Mouse (Mus musculus) brain, embryonic 14.5 days (tissue): ENCODE results near the gene Rrm2. TPM values are rescaled to one million over a fixed set of nuclear protein-coding genes. Genes with fewer than 3 reads are reported as not detected.

Experiments
- DNase-seq: peaks from one replicate; pipeline ENCODE4 v3.0.0-alpha.2; 2011; ENCODE audit warnings: low read depth
- CTCF ChIP-seq: fragments of 200-500 bp; IDR thresholded peaks from 2 replicates; pipeline ENCODE4 v1.5.1; 2012; ENCODE audit warnings: inconsistent platforms, mild to moderate bottlenecking, moderate library complexity, borderline replicate concordance; ENCODE audit not compliant: insufficient read depth, insufficient read length; ENCODE audit errors: extremely low read depth
- POLR2A ChIP-seq: fragments of 200-500 bp; IDR thresholded peaks from 2 replicates; pipeline ENCODE4 v1.6.1; 2012; ENCODE audit warnings: mild to moderate bottlenecking, inconsistent platforms, borderline replicate concordance; ENCODE audit not compliant: poor library complexity, insufficient read depth, insufficient read length, severe bottlenecking; ENCODE audit errors: extremely low read depth
- polyA plus RNA-seq: library from polyadenylated mRNA; depleted of rRNA; stranded (reverse); fragments of >200 nt; gene quantifications from 2 replicates; pipeline ENCODE4 v1.2.3, GENCODE M21; 2012; rRNA removed

The Rrm2 gene
- polyA plus RNA-seq = 38.1 and 47.0 TPM in 2 replicates

DNA sequence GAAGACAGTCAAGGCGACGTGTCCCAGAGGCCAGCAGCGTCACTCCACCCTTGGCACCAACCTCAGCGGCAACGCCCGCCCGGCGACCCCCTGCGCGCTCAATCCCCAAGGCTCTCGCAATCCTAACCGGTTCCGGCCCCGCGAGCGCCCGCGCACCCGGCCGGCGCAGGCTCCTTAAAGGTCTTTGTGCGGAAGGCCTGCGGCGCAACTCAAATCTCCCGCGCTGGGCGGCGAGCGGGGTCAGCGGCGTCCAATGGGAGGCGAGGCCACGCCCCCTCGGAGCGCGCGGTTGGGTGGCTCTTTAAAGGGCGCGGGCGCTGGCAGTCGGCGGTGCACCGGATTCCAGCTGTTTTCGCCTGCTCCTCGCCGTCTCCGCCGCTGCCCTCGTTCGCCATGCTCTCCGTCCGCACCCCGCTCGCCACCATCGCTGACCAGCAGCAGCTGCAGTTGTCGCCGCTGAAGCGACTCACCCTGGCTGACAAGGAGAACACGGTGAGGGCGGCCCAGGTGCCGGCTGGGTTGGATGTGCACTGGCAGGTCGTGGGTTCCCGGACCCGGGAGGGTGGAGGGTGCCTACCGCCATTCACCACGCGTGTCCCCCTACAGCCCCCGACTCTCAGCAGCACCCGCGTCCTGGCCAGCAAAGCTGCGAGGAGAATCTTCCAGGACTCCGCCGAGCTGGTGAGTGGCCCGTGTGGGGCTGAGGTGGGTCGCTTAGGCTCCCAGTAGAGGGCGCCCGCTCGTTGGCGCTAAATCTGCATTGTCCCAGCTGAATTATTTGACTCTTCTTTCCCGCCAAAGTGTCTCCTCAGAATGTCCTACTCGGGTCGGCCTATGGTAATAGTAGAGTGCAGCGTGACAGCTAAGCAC, at the start of gene Rrm2:
Gene Rrm2, plus strand, starts transcription at position 288 of the 870 bp plus-strand sequence.
- TF ChIP-seq CTCF (peak; percentile 90), POLR2A (peak; percentile 54; the same call in 1 of the 2 replicates)
- DNase-seq = peak; percentile 97

DNA sequence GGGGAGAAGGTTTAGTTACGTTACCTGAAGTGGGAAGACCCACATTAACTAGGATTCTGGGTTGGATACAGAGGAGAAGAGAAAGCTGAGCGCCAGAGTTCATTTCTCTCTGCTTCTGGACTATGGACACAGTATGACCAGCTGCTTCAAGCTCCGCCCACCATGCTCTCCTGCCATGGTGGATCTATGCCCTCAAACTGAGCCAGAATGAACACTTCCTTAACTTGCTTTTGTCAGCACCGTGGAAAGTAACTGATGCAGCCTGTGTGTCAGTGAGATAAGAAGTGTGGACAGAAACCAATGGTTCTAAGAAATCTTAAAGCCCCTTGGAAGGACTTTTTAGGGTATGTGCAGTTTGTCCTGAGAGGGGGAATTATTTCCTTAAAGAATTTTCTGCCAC, 49.0 kb upstream of the Rrm2 start:
- DNase-seq = no peak

DNA sequence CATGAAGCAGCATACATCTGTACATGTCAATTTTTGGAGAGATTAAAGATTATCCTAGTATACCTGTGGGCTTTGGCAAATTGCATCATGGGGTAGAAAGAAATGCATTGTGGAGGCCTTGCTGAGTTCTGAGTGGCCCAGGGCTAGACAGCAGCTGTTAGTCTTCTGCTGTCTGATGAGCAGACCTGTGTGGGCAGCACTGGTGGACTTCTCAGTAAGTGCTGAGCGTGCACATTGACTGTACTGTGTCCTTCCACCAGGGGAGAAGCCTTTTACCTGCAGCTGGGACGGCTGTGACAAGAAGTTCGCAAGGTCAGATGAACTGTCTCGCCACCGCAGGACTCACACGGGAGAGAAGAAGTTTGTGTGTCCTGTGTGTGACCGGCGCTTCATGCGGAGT, 48.1 kb upstream of the Rrm2 start:
- no peak for DNase-seq
- no peak for TF ChIP-seq POLR2A
- TF ChIP-seq CTCF = no peak

More for the DNA sequence above, 49.0 kb upstream of the Rrm2 start:
- TF ChIP-seq CTCF (no peak), POLR2A (no peak)

DNA sequence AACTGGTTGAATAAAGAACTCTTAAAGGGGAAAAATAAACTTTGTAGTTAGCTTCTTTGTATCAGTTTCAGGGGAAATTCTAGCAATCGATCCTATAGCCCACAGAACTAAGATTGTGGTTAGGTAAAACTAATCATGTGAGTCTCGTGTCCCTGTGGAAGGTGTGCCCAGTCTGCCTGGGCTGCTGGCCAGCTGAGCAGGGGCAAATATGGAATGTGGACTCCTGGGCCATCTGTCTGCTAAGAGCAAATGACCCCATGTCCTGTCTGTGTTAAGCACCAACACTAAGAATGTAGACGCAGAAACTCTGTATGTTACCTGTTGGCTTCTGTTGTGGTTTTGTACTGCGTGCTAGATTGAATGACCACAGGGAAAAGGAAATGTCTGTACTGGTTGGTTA, 46.9 kb upstream of the Rrm2 start:
- TF ChIP-seq POLR2A (no peak), CTCF (no peak)

DNA sequence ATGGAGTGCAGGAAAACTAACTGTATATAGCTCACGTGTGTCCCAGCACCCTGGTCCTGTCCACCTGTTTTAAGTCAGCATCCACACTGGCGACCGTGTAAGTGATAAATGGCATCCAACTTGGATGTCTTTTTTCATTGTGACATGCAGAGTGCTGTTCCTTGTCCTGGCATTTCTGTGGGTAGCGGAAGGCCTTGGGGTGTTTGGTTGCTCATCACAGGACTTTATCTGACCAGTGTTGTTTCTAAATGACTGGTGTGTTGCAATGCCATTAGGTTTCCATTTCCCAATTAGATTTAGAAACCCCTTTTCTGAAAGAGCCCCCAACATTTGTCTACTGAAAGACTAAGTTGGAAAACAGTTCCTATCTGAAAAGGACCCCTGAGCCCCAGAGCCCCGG, 45.9 kb upstream of the Rrm2 start:
- no peak for TF ChIP-seq POLR2A
- no peak for TF ChIP-seq CTCF
- no peak for DNase-seq

More for the DNA sequence above, 46.9 kb upstream of the Rrm2 start:
- DNase-seq = no peak

DNA sequence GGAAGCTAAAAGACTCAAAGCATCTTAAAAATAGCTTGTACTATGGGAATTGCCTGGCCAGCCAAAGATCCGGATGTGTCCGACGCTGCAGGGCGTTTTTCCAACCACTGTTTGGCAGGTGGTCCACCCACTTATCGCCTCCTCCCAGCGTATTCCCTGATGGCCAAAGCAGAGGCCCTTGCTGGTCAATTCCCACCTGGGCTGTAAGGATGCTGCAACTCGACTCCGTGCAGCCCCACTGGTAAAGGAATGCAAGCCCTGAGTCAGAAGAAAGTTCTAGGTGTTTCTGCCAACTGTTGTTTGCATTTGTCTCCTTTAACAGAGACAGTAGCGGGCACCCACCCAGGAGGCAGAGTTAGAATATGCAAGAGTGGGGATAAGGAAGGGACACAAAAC, 27.9 kb upstream of the Rrm2 start:
- TF ChIP-seq CTCF (no peak), POLR2A (no peak)
- peak; percentile 17 for DNase-seq

DNA sequence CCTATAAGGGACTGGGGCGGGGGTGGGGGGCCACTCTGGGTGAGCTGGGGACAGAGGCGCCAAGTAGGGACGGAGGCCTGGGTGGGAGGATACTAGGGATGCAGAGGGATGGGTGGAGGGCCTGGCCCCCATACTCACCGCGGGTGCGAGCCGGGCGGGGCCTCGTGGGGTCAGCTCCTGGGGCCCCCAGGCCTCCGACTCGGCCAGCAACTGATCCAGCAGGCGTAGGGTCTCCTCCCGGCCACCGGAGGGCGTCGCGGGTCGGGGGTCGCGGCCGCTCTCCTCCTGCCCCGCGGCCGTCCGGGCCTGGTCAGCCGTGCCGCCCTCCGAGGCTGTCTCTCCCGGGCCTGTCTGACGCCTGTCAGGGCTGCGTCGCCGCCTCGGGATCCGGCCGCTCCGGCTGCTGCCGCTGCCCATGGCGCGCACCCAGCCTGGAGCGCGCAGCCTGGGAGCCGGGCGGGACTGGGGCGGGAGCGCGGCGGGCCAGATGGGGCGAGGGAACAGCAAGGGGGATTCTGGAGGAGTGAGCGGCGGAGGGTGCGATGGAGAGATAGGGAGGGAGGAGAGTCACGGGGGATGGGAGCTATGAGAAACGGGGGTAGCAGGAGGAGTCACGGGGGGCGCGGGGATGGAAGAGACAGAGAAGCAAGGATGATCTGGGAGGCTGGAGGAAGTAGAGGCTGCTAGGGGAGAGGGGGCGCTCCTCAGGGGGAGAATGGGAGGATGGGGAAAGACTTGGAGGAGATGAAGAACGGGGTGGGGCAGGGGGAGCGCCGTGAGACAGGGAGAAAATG, 27.4 kb upstream of the Rrm2 start:
- DNase-seq = peak; percentile 64
- TF ChIP-seq POLR2A = 0 out of 2 replicates have a peak, but pooled peaks have one; percentile 11
- peak; percentile 27; the same call in 1 of the 2 replicates for TF ChIP-seq CTCF

DNA sequence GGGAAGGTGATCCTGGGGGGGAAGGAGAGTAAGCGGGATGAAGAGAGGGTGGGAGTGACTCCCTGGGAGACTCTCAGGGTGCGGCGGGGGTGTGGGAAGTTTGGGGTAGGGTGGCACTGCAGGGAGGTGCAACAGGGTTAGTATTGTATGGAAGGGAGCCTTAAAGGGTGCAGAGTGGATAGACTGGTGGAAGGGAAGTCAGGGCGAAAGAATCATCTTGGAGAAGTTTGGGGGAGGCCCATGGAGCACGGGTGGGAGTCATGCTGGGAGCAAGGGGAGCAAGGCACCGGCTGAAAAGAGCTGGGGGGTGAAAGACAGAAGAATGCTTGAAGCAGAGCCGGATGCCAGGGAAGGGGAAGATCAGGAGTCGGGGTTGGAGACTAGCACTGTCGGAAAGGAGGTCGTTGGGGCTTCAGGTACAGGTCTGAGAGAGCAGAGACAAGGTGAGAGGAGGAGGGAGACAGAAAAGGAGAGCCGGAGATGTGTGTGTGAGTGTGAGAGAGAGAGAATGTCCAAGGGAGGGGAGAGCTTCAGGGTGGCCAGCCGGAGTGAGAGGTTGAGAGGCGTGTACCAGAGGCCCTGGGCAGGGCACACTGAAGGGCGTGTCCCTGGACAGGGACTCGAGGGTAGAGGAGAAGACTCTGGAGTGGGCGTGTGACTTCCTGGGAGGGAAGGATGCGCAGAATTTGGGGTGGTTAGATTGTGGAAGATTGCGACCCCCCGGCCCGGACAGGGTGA, 26.6 kb upstream of the Rrm2 start, which contains the start of gene Cys1:
Gene Cys1, minus strand, starts transcription at position 528 of the 738 bp plus-strand sequence.
- TF ChIP-seq POLR2A (no peak), CTCF (no peak)
- DNase-seq = no peak

DNA sequence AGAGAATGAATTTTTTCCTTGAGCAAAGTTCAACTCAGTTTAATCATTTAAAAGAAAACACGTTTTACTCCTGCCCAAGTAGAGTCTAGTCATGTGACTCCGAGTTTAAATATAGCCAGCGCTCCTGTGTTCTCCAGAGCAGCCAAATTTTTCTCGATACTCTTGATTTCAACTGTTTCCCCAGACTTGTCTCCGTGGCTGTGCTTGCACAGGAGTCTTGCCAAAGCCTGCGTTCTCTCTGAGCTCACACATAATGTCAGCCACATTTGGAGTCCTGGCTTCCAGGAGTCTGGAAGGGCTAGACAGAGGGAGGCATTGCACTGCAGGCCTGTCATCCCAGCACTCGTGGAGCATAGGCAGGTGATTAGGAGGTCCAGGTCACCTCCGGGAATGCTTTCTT, 25.5 kb upstream of the Rrm2 start:
- no peak for DNase-seq
- no peak for TF ChIP-seq CTCF
- no peak for TF ChIP-seq POLR2A

DNA sequence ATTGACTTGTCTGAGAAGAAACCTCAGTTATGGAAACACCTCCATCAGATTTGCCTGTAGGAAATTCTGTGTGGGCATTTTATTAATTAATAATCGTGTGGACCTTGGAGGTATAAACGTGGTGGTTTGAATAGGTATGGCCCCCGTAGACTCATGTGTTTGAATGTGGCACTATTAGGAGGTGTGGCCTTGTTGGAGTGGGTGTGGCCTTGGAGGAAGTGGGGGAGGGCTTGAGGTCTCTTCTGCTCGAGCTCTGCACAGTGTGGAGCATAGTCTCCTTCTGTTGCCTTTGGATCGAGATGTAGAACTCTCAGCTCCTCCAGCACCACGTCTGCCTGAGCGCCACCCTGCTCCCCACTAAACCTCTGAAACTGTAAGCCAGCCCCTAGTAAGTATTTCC, 24.6 kb upstream of the Rrm2 start:
- TF ChIP-seq CTCF (no peak), POLR2A (no peak)
- DNase-seq = no peak

DNA sequence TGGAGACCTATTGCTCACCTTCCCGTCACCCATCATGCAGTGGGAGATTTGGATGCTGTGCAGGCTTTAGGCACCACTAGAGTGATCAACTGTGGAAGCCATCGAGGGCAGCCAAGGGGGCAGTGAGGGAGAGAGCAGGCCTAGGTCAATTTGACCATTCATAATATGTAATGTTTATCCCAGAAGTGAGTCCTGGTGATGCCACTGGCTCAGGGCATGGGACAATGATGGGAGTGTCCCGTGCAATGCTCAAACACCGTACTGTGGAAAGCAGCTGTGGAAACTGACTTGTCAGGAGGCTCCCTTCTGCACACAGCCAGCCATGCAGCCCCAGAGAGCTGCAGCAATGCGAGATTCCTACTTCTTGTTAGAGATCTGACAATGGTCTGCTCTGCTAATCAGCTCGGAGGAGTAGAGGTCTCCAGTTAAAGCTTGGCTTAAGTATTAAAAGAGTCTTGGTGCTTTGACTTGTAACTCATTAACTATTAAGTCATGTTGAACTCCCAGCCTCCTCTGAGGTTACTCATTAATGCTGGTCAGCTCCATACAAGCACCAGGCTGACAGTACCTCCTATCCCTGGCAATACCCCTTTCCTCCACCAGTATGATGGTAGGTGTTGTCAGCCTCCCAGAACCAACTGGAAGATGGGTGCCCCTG, 21.9 kb upstream of the Rrm2 start:
- TF ChIP-seq CTCF = no peak
- no peak for TF ChIP-seq POLR2A

More for the DNA sequence above, 21.9 kb upstream of the Rrm2 start:
- DNase-seq = no peak
